Mouse (Mus musculus) MEL (cell line): ENCODE results near the gene 1700022I11Rik.

ENCODE experiments used
- BHLHE40 ChIP-seq: IDR thresholded peaks from 2 replicates; pipeline ENCODE4 v1.6.1; 2012; ENCODE audit warnings: low read depth, mild to moderate bottlenecking, inconsistent platforms, low read length, improper control_type of control experiment, borderline replicate concordance
- CHD1 ChIP-seq: IDR thresholded peaks from 2 replicates; pipeline ENCODE4 v1.6.1; 2012; ENCODE audit warnings: low read depth, mild to moderate bottlenecking, inconsistent platforms, low read length, improper control_type of control experiment
- CTCF ChIP-seq, 3 experiments: IDR thresholded peaks in 2 of 3; conservative IDR thresholded peaks in 1 of 3; 2 replicates each; pipeline ENCODE4 v1.5.1; 2011 to 2012; ENCODE audit warnings: low read length in 3 of 3, low read depth in 2 of 3, mild to moderate bottlenecking in 2 of 3, improper control_type of control experiment in 1 of 3, inconsistent platforms in 1 of 3, mixed read lengths in 1 of 3, moderate library complexity in 1 of 3; ENCODE audit not compliant: control insufficient read depth in 1 of 3, insufficient read depth in 1 of 3, poor library complexity in 1 of 3, severe bottlenecking in 1 of 3
- EP300 ChIP-seq, 2 experiments: IDR thresholded peaks; 2 replicates each; pipeline ENCODE4 v1.6.1; 2011; ENCODE audit warnings: improper control_type of control experiment in 2 of 2, low read length in 2 of 2, low read depth in 1 of 2, mild to moderate bottlenecking in 1 of 2
- GATA1 ChIP-seq: IDR thresholded peaks from 2 replicates; pipeline ENCODE4 v1.6.1; 2011; ENCODE audit warnings: low read depth, low read length, improper control_type of control experiment
- HCFC1 ChIP-seq: IDR thresholded peaks from 2 replicates; pipeline ENCODE4 v1.6.1; 2012; ENCODE audit warnings: low read depth, mild to moderate bottlenecking, inconsistent platforms, low read length, improper control_type of control experiment, moderate library complexity
- POLR2A ChIP-seq, 2 experiments: IDR thresholded peaks; 2 replicates each; pipeline ENCODE4 v1.6.1; 2011 to 2012; ENCODE audit warnings: low read length in 2 of 2, mild to moderate bottlenecking in 2 of 2, control low read depth in 1 of 2, improper control_type of control experiment in 1 of 2, low read depth in 1 of 2, moderate library complexity in 1 of 2; ENCODE audit not compliant: control insufficient read depth in 1 of 2, insufficient read depth in 1 of 2, poor library complexity in 1 of 2
- TCF12 ChIP-seq: IDR thresholded peaks from 2 replicates; pipeline ENCODE4 v1.6.1; 2014; ENCODE audit warnings: low read depth, mild to moderate bottlenecking, inconsistent platforms, low read length, improper control_type of control experiment, moderate library complexity
- ZC3H11A ChIP-seq: IDR thresholded peaks from 2 replicates; pipeline ENCODE4 v1.6.1; 2012; ENCODE audit warnings: low read depth, mild to moderate bottlenecking, inconsistent platforms, low read length, improper control_type of control experiment

DNA sequence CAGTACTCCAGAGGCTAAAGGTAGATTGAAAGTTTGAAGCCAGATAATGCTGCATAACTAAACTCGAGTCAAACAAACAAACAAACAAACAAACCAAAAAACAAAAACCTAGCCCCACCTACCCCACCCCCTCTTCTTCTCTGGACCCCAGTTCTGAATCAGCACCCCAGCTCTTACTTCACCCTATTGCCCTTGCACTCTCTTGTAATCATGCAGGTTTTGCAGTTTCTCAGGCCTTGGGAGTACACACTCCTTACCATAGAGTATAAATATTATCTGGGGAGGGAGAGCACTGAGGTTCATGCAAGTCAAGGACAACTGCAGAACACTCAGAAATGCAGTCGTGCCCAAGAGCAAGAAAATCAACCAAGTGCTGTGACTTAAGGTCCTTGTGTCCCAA lies 31.9 kb downstream of the 1700022I11Rik start:
- TF ChIP-seq CTCF (IDR thresholded peaks at IDR 0.05 in 2 of 3, conservative IDR thresholded peaks at IDR 0.05 in 1 of 3; ENCODE audit: control insufficient read depth in 1 of 3, insufficient read depth in 1 of 3, low read depth in 2 of 3, low read length in 3 of 3, poor library complexity in 1 of 3, severe bottlenecking in 1 of 3) (no peak), HCFC1 (no peak), BHLHE40 (no peak), GATA1 (no peak), ZC3H11A (no peak), EP300 (IDR thresholded peaks at IDR 0.05; ENCODE audit: low read depth in 1 of 2, low read length in 2 of 2) (no peak), CHD1 (no peak), POLR2A (IDR thresholded peaks at IDR 0.05; ENCODE audit: control insufficient read depth in 1 of 2, insufficient read depth in 1 of 2, low read depth in 1 of 2, low read length in 2 of 2, poor library complexity in 1 of 2) (no peak), TCF12 (no peak)
